Mouse (Mus musculus): ENCODE results near the gene Olfr117. TPM values are rescaled to one million over a fixed set of nuclear protein-coding genes. Genes with fewer than 3 reads are reported as not detected.
"Not testable (repeated sequence)": the region's sequence is repeated elsewhere in the genome, so short reads cannot be mapped to it uniquely, and the experiment has no call there.

Gene Olfr117
- polyA plus RNA-seq (2015; fragmentation: Nextera tagmentation; extraction: Ambion mirVana) = not detected in 2 replicates

GRCm38 (mm10) chr17:37663682-37664081 lies at the start of gene Olfr117:
Gene Olfr117, minus strand, starts transcription at chr17:37663782.
- no peak for DNase-seq (ENCODE audit: low spot score)

- DNase-seq (ENCODE audit: low spot score) = not testable (repeated sequence)
Measured at GRCm38 (mm10) chr17:37696264-37696663, 32.7 kb upstream of the Olfr117 start, which contains the start of gene Olfr119. Gene Olfr119, plus strand, starts transcription at chr17:37696564.

GRCm38 (mm10) chr17:37666688-37667087 lies 3.1 kb upstream of the Olfr117 start, which contains the start of gene Olfr118:
Gene Olfr118, plus strand, starts transcription at chr17:37666988.
- no peak for DNase-seq (ENCODE audit: low spot score)

- DNase-seq (ENCODE audit: low spot score) = no peak
Measured at GRCm38 (mm10) chr17:37627009-37627408, 36.6 kb downstream of the Olfr117 start, which contains the start of the genes Olfr115 and Olfr116. Gene Olfr115, minus strand, starts transcription at chr17:37627109. Gene Olfr116, minus strand, starts transcription at chr17:37627199.

Other genes starting within 250 kb of the Olfr117 start
- not detected in 2 replicates for gene Olfr108, start 218.3 kb downstream of the Olfr117 start, polyA plus RNA-seq (2015; fragmentation: Nextera tagmentation; extraction: Ambion mirVana)
- 0.03 TPM in 1 of 2 replicates, not detected in the other for gene Olfr109, start 204.9 kb downstream of the Olfr117 start, polyA plus RNA-seq (2015; fragmentation: Nextera tagmentation; extraction: Ambion mirVana)
- gene H2-M2, start 180.2 kb downstream of the Olfr117 start, polyA plus RNA-seq (2015; fragmentation: Nextera tagmentation; extraction: Ambion mirVana) = 8.1 and 9.9 TPM in 2 replicates
- 0.29 and 0.30 TPM in 2 replicates for gene Olfr110, start 171.3 kb downstream of the Olfr117 start, polyA plus RNA-seq (2015; fragmentation: Nextera tagmentation; extraction: Ambion mirVana)
- gene Olfr111, start 155.8 kb downstream of the Olfr117 start, polyA plus RNA-seq (2015; fragmentation: Nextera tagmentation; extraction: Ambion mirVana) = 0.08 and 0.18 TPM in 2 replicates
- gene Olfr112, start 94.3 kb downstream of the Olfr117 start, polyA plus RNA-seq (2015; fragmentation: Nextera tagmentation; extraction: Ambion mirVana) = not detected in 2 replicates
- not detected in 2 replicates for gene Olfr113, start 86.1 kb downstream of the Olfr117 start, polyA plus RNA-seq (2015; fragmentation: Nextera tagmentation; extraction: Ambion mirVana)
- gene Olfr114, start 71.0 kb downstream of the Olfr117 start, polyA plus RNA-seq (2015; fragmentation: Nextera tagmentation; extraction: Ambion mirVana) = not detected in 2 replicates
- gene Olfr115, start 36.7 kb downstream of the Olfr117 start, polyA plus RNA-seq (2015; fragmentation: Nextera tagmentation; extraction: Ambion mirVana) = not detected in 2 replicates
- gene Olfr116, start 36.6 kb downstream of the Olfr117 start, polyA plus RNA-seq (2015; fragmentation: Nextera tagmentation; extraction: Ambion mirVana) = not detected in 2 replicates
- not detected in 2 replicates for gene Olfr118, start 3.2 kb upstream of the Olfr117 start, polyA plus RNA-seq (2015; fragmentation: Nextera tagmentation; extraction: Ambion mirVana)
- not detected in 2 replicates for gene Olfr119, start 32.8 kb upstream of the Olfr117 start, polyA plus RNA-seq (2015; fragmentation: Nextera tagmentation; extraction: Ambion mirVana)
- not detected in 2 replicates for gene Olfr120, start 58.0 kb upstream of the Olfr117 start, polyA plus RNA-seq (2015; fragmentation: Nextera tagmentation; extraction: Ambion mirVana)
- gene Olfr121, start 85.1 kb upstream of the Olfr117 start, polyA plus RNA-seq (2015; fragmentation: Nextera tagmentation; extraction: Ambion mirVana) = not detected in 2 replicates
- gene Olfr122, start 104.8 kb upstream of the Olfr117 start, polyA plus RNA-seq (2015; fragmentation: Nextera tagmentation; extraction: Ambion mirVana) = not detected in 2 replicates
- not detected in 2 replicates for gene Olfr123, start 129.7 kb upstream of the Olfr117 start, polyA plus RNA-seq (2015; fragmentation: Nextera tagmentation; extraction: Ambion mirVana)
- gene Olfr124, start 136.1 kb upstream of the Olfr117 start, polyA plus RNA-seq (2015; fragmentation: Nextera tagmentation; extraction: Ambion mirVana) = not detected in 2 replicates
- gene Olfr125, start 169.2 kb upstream of the Olfr117 start, polyA plus RNA-seq (2015; fragmentation: Nextera tagmentation; extraction: Ambion mirVana) = not detected in 2 replicates
- not detected in 2 replicates for gene Olfr126, start 183.7 kb upstream of the Olfr117 start, polyA plus RNA-seq (2015; fragmentation: Nextera tagmentation; extraction: Ambion mirVana)
- gene Olfr127, start 236.7 kb upstream of the Olfr117 start, polyA plus RNA-seq (2015; fragmentation: Nextera tagmentation; extraction: Ambion mirVana) = not detected in 2 replicates